Mouse (Mus musculus) intestine, embryonic 16.5 days (tissue): ENCODE data around the gene Thrap3. TPM values are rescaled to one million over a fixed set of nuclear protein-coding genes. Genes with fewer than 3 reads are reported as not detected.

Experiments used
- polyA plus RNA-seq: library from polyadenylated mRNA; unstranded; fragments of >200 nt; fragmentation: Nextera tagmentation; extraction: Ambion mirVana; gene quantifications from 2 replicates; pipeline ENCODE4 v1.2.1, GENCODE M21; 2015

The Thrap3 gene
- polyA plus RNA-seq, 1 experiment from 2014 or later, result 141 TPM

Other genes with a start within 250 kb of the Thrap3 start
- 0.56 and 0.83 TPM in 2 replicates for gene Csf3r, start 178.2 kb downstream of the Thrap3 start, polyA plus RNA-seq
- gene Mrps15, start 155.8 kb downstream of the Thrap3 start, polyA plus RNA-seq, result 142 and 151 TPM in 2 replicates
- gene Oscp1, start 144.2 kb downstream of the Thrap3 start, polyA plus RNA-seq, result 7.2 and 11.1 TPM in 2 replicates
- gene Lsm10, start 106.1 kb downstream of the Thrap3 start, polyA plus RNA-seq, result 54.8 and 57.5 TPM in 2 replicates
- 26.1 and 28.5 TPM in 2 replicates for gene Stk40, start 98.8 kb downstream of the Thrap3 start, polyA plus RNA-seq
- 34.7 and 35.4 TPM in 2 replicates for gene Eva1b, start 55.0 kb downstream of the Thrap3 start, polyA plus RNA-seq
- gene Sh3d21, start 39.3 kb downstream of the Thrap3 start, polyA plus RNA-seq, result 13.2 and 13.9 TPM in 2 replicates
- 13.1 and 16.7 TPM in 2 replicates for gene Map7d1, start 53.6 kb upstream of the Thrap3 start, polyA plus RNA-seq
- 105 and 107 TPM in 2 replicates for gene Trappc3, start 59.6 kb upstream of the Thrap3 start, polyA plus RNA-seq
- gene Col8a2, start 84.0 kb upstream of the Thrap3 start, polyA plus RNA-seq, result 3.5 and 4.5 TPM in 2 replicates
- gene Adprhl2, start 118.9 kb upstream of the Thrap3 start, polyA plus RNA-seq, result 59.0 and 60.1 TPM in 2 replicates
- gene Tekt2, start 122.9 kb upstream of the Thrap3 start, polyA plus RNA-seq, result 4.8 and 5.6 TPM in 2 replicates
- 9.7 and 10.6 TPM in 2 replicates for gene Ago3, start 226.8 kb upstream of the Thrap3 start, polyA plus RNA-seq